Comparison of ENCODE assay signal across 9 mouse cellular contexts in genomic region chr9:107923021-107923420, GRCm38 (mm10). TPM values are rescaled to one million over a fixed set of nuclear protein-coding genes. Genes with fewer than 3 reads are reported as not detected.
A peak's percentile ranks its signal among the peaks of the same experiment; 100 is the strongest.
DNase-seq lines count a peak whose midpoint lies in the region; ATAC-seq and TF ChIP-seq lines count a peak whose summit lies in the region.
"Had no signal": no experiment of that assay in that cellular context is flagged by ENCODE, and none has a peak within 500 bp of the region (broad histone marks: within the 10 kb centered on the region; RNA-seq: fewer than 3 reads in every experiment).

No protein-coding gene starts in this region.

- H3K4me1 ChIP-seq in heart, embryonic 12.5 days (replicated peaks), result peaks cover 48% of the 10 kb centered on the region
- peaks cover 25% of the 10 kb centered on the region for H3K4me1 ChIP-seq in heart, embryonic 11.5 days (ENCODE audit: control insufficient read depth, insufficient read depth, low read length)
- peaks cover 10% of the 10 kb centered on the region; the same call in 1 of the 2 replicates for H3K4me1 ChIP-seq in stomach, embryonic 16.5 days (ENCODE audit: control insufficient read depth, insufficient read depth, low read length)

- no peak for DNase-seq in brain, embryonic 14.5 days (ENCODE audit: low read depth)
- DNase-seq in kidney, postnatal 10 days, result peak; percentile 75
- DNase-seq in left cerebral cortex, adult 9 months (ENCODE audit: low spot score in 2 of 2), result no peak
- no peak for DNase-seq in right cerebral cortex, postnatal 4 days

- H3ac ChIP-seq in C2C12 (ENCODE audit: control insufficient read depth, insufficient read length, low read depth), result no peak overlapping the region

- H3K9me3 ChIP-seq in heart, embryonic 12.5 days (replicated peaks), result no peaks in the 10 kb centered on the region
- no peaks in the 10 kb centered on the region for H3K9me3 ChIP-seq in heart, embryonic 11.5 days (replicated peaks; ENCODE audit: control insufficient read depth, low read length)
- H3K9me3 ChIP-seq in stomach, embryonic 16.5 days (replicated peaks; ENCODE audit: control insufficient read depth, low read length), result no peaks in the 10 kb centered on the region

- no peaks in the 10 kb centered on the region for H3K36me3 ChIP-seq in heart, embryonic 12.5 days
- H3K36me3 ChIP-seq in heart, embryonic 11.5 days (ENCODE audit: control insufficient read depth, insufficient read depth, low read length), result no peaks in the 10 kb centered on the region
- no peaks in the 10 kb centered on the region for H3K36me3 ChIP-seq in C2C12 (ENCODE audit: control insufficient read depth, insufficient read depth)
- H3K36me3 ChIP-seq in stomach, embryonic 16.5 days (ENCODE audit: control insufficient read depth, insufficient read depth, low read length), result no peaks in the 10 kb centered on the region; the same call in 1 of the 2 replicates

- no peaks in the 10 kb centered on the region for H3K79me3 ChIP-seq in C2C12 (ENCODE audit: low read depth)

- no peaks in the 10 kb centered on the region for H3K27me3 ChIP-seq in heart, embryonic 12.5 days (replicated peaks)
- no peaks in the 10 kb centered on the region for H3K27me3 ChIP-seq in heart, embryonic 11.5 days (ENCODE audit: control insufficient read depth, insufficient read depth, low read length)
- no peaks in the 10 kb centered on the region for H3K27me3 ChIP-seq in C2C12 (ENCODE audit: control insufficient read depth, insufficient read depth, insufficient read length)
- H3K27me3 ChIP-seq in stomach, embryonic 16.5 days (ENCODE audit: control insufficient read depth, insufficient read depth, low read length), result no peaks in the 10 kb centered on the region

- TF ChIP-seq CTCF in C2C12 (IDR thresholded peaks at IDR 0.05; ENCODE audit: control insufficient read depth, insufficient read depth, insufficient read length), result peak; percentile 29
- TF ChIP-seq CTCF in brain, embryonic 14.5 days (IDR thresholded peaks at IDR 0.05; ENCODE audit: borderline replicate concordance, extremely low read depth, insufficient read depth, insufficient read length), result peak; percentile 42; the same call in 1 of the 2 replicates

- WGBS in heart, embryonic 12.5 days, result 31% methylated on average over 7 of the region's 7 CpGs
- 25% methylated on average over 7 of the region's 7 CpGs for WGBS in heart, embryonic 11.5 days (ENCODE audit: insufficient replicate concordance)
- 39% methylated on average over 7 of the region's 7 CpGs for WGBS in stomach, embryonic 16.5 days

- no peaks in the 10 kb centered on the region for H3K79me2 ChIP-seq in C2C12 (ENCODE audit: control insufficient read depth, insufficient read depth)

- ATAC-seq in heart, embryonic 12.5 days (ENCODE audit: insufficient number of reproducible peaks, low FRiP score), result 0 out of 2 replicates have a peak, but pooled peaks have one; percentile 41
- no peak for ATAC-seq in heart, embryonic 11.5 days (replicated peaks; ENCODE audit: insufficient number of reproducible peaks, low FRiP score, low TSS enrichment)
- ATAC-seq in stomach, embryonic 16.5 days (ENCODE audit: insufficient read depth, low FRiP score), result peak; percentile 48; the same call in 1 of the 2 replicates

- H3K4me2 ChIP-seq in heart, embryonic 12.5 days, result no peak overlapping the region
- no peak overlapping the region for H3K4me2 ChIP-seq in heart, embryonic 11.5 days
- no peak overlapping the region for H3K4me2 ChIP-seq in stomach, embryonic 16.5 days (ENCODE audit: low read depth, low read length)

- TF ChIP-seq POLR2A in brain, embryonic 14.5 days (IDR thresholded peaks at IDR 0.05; ENCODE audit: borderline replicate concordance, extremely low read depth, insufficient read depth, insufficient read length, poor library complexity, severe bottlenecking), result no peak

- no peak overlapping the region for H3K4me3 ChIP-seq in heart, embryonic 12.5 days
- H3K4me3 ChIP-seq in heart, embryonic 11.5 days (ENCODE audit: low read depth, low read length), result no peak overlapping the region
- no peak overlapping the region for H3K4me3 ChIP-seq in C2C12 (ENCODE audit: insufficient read depth, poor library complexity, severe bottlenecking)
- no peak overlapping the region for H3K4me3 ChIP-seq in stomach, embryonic 16.5 days (replicated peaks; ENCODE audit: low read length)

- H3K9ac ChIP-seq in heart, embryonic 12.5 days, result no peak overlapping the region
- H3K9ac ChIP-seq in heart, embryonic 11.5 days (ENCODE audit: low read depth, low read length), result no peak overlapping the region
- H3K9ac ChIP-seq in stomach, embryonic 16.5 days (ENCODE audit: low read length), result no peak overlapping the region

- no peak overlapping the region for H3K27ac ChIP-seq in heart, embryonic 12.5 days (ENCODE audit: poor library complexity, severe bottlenecking)
- H3K27ac ChIP-seq in heart, embryonic 11.5 days (ENCODE audit: low read depth, low read length), result no peak overlapping the region
- no peak overlapping the region for H3K27ac ChIP-seq in stomach, embryonic 16.5 days (ENCODE audit: low read length)

TF ChIP-seq in C2C12, 6 proteins besides CTCF, POLR2A, EP300 and RAD21:
- no peak for TF ChIP-seq USF1 (IDR thresholded peaks at IDR 0.05; ENCODE audit: low read depth)
- no peak for TF ChIP-seq MYOD1 (IDR thresholded peaks at IDR 0.05; ENCODE audit: control insufficient read depth, insufficient read length, low read depth)

RNA-seq across cellular contexts. Expression of gene Actl11, which starts 5.2 kb away (rescaled TPM):
- polyA plus RNA-seq in heart, embryonic 12.5 days (2016; fragmentation: Nextera tagmentation; extraction: Ambion mirVana), result not detected in 2 replicates
- polyA plus RNA-seq in heart, embryonic 11.5 days (2014; fragmentation: Nextera tagmentation; extraction: Ambion mirVana), result not detected in 2 replicates
- not detected for polyA plus RNA-seq in C2C12 (2012; fragmentation: generic; extraction: Trizol)
- polyA plus RNA-seq in brain, embryonic 14.5 days (2012; rRNA removed), result not detected in 2 replicates
- not detected in 2 replicates for polyA plus RNA-seq in stomach, embryonic 16.5 days (2015; fragmentation: Nextera tagmentation; extraction: Ambion mirVana)
- polyA plus RNA-seq: limb, embryonic 14.5 days had no signal

RNA-seq across cellular contexts. Expression of gene Camkv, which starts 12.5 kb away (rescaled TPM):
- 0.39 and 0.56 TPM in 2 replicates for polyA plus RNA-seq in heart, embryonic 12.5 days (2016; fragmentation: Nextera tagmentation; extraction: Ambion mirVana)
- polyA plus RNA-seq in heart, embryonic 11.5 days (2014; fragmentation: Nextera tagmentation; extraction: Ambion mirVana), result 0.46 and 0.70 TPM in 2 replicates
- 0.07 TPM for polyA plus RNA-seq in C2C12 (2012; fragmentation: generic; extraction: Trizol)
- polyA plus RNA-seq in brain, embryonic 14.5 days (2012; rRNA removed), result 40.3 and 70.1 TPM in 2 replicates
- 2.6 and 2.9 TPM in 2 replicates for polyA plus RNA-seq in stomach, embryonic 16.5 days (2015; fragmentation: Nextera tagmentation; extraction: Ambion mirVana)

RNA-seq across cellular contexts. Expression of gene Mst1r, which starts 16.3 kb away (rescaled TPM):
- polyA plus RNA-seq in heart, embryonic 12.5 days (2016; fragmentation: Nextera tagmentation; extraction: Ambion mirVana), result 4.5 and 5.2 TPM in 2 replicates
- polyA plus RNA-seq in heart, embryonic 11.5 days (2014; fragmentation: Nextera tagmentation; extraction: Ambion mirVana), result 1.3 and 1.6 TPM in 2 replicates
- polyA plus RNA-seq in C2C12 (2012; fragmentation: generic; extraction: Trizol), result 0.02 TPM
- polyA plus RNA-seq in brain, embryonic 14.5 days (2012; rRNA removed), result 4.2 and 6.5 TPM in 2 replicates
- polyA plus RNA-seq in stomach, embryonic 16.5 days (2015; fragmentation: Nextera tagmentation; extraction: Ambion mirVana), result 15.8 and 17.9 TPM in 2 replicates

RNA-seq across cellular contexts. Expression of gene Traip, which starts 26.9 kb away (rescaled TPM):
- 12.4 and 13.1 TPM in 2 replicates for polyA plus RNA-seq in heart, embryonic 12.5 days (2016; fragmentation: Nextera tagmentation; extraction: Ambion mirVana)
- polyA plus RNA-seq in heart, embryonic 11.5 days (2014; fragmentation: Nextera tagmentation; extraction: Ambion mirVana), result 14.5 and 16.7 TPM in 2 replicates
- polyA plus RNA-seq in C2C12 (2012; fragmentation: generic; extraction: Trizol), result 18.5 TPM
- polyA plus RNA-seq in brain, embryonic 14.5 days (2012; rRNA removed), result 6.9 and 7.8 TPM in 2 replicates
- 16.4 and 20.4 TPM in 2 replicates for polyA plus RNA-seq in stomach, embryonic 16.5 days (2015; fragmentation: Nextera tagmentation; extraction: Ambion mirVana)

RNA-seq across cellular contexts. Expression of gene Mon1a, which starts 35.1 kb away (rescaled TPM):
- 9.3 and 9.9 TPM in 2 replicates for polyA plus RNA-seq in heart, embryonic 12.5 days (2016; fragmentation: Nextera tagmentation; extraction: Ambion mirVana)
- 9.6 and 11.9 TPM in 2 replicates for polyA plus RNA-seq in heart, embryonic 11.5 days (2014; fragmentation: Nextera tagmentation; extraction: Ambion mirVana)
- polyA plus RNA-seq in C2C12 (2012; fragmentation: generic; extraction: Trizol), result 7.7 TPM
- polyA plus RNA-seq in brain, embryonic 14.5 days (2012; rRNA removed), result 31.5 and 37.2 TPM in 2 replicates
- polyA plus RNA-seq in stomach, embryonic 16.5 days (2015; fragmentation: Nextera tagmentation; extraction: Ambion mirVana), result 23.2 and 26.7 TPM in 2 replicates

Comparison
In these comparisons a context has a peak if more than half of its experiments do, and no peak if none do; other contexts are left out.
1. RNA of gene Camkv, which starts 12.5 kb away (polyA plus RNA-seq): 40.3 to 70.1 TPM in brain, embryonic 14.5 days; 2.6 to 2.9 TPM in stomach, embryonic 16.5 days, 0.39 to 0.56 TPM in heart, embryonic 12.5 days, 0.46 to 0.70 TPM in heart, embryonic 11.5 days and 0.07 TPM in C2C12 (single experiment); every median in the first group is over 10 times any median in the second.